Mouse (Mus musculus): ENCODE data around the gene Mfsd4b4. TPM values are rescaled to one million over a fixed set of nuclear protein-coding genes. Genes with fewer than 3 reads are reported as not detected.

Gene Mfsd4b4
- polyA plus RNA-seq, 1 experiment from 2014 or later: 4.7 TPM

DNA sequence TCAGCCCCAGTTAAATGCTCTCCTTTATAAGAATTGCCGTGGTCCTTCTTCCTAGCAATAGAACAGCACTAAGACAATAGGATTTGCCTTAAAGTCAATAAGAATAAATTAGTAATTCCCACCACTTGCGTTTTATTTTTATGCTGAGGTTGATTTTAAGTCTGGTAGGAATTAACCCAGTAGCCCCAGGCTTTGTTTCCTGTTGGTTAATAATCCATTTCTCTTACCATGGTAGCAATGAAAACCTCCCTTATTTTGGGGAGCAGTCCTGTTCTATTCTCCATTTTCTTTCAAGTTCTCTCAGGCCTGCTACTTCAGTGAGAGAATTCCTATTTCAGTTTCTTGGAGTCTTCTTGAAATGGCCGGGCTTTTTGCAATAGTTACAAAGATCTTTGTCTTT is 5.2 kb upstream of the Mfsd4b4 start:
- H3K27ac ChIP-seq (ENCODE audit: low read depth, low read length): no peak overlapping the region
- no peaks in the 10 kb centered on the region for H3K27me3 ChIP-seq (ENCODE audit: control insufficient read depth, insufficient read depth, low read length)
- H3K4me2 ChIP-seq (ENCODE audit: low read depth): no peak overlapping the region
- no peaks in the 10 kb centered on the region for H3K9me3 ChIP-seq (ENCODE audit: control insufficient read depth, low read length)
- ATAC-seq (ENCODE audit: insufficient read depth, low FRiP score, low TSS enrichment) (no peak), DNase-seq (ENCODE audit: low spot score) (no peak)
- no peaks in the 10 kb centered on the region for H3K4me1 ChIP-seq (ENCODE audit: control insufficient read depth, insufficient read depth, low read length)
- H3K9ac ChIP-seq (ENCODE audit: low read length): no peak overlapping the region
- H3K36me3 ChIP-seq (ENCODE audit: control insufficient read depth, insufficient read depth, low read length): no peaks in the 10 kb centered on the region
- WGBS: 81% methylated on average over 3 of the region's 3 CpGs
- no peak overlapping the region for H3K4me3 ChIP-seq (ENCODE audit: low read depth, low read length)

DNA sequence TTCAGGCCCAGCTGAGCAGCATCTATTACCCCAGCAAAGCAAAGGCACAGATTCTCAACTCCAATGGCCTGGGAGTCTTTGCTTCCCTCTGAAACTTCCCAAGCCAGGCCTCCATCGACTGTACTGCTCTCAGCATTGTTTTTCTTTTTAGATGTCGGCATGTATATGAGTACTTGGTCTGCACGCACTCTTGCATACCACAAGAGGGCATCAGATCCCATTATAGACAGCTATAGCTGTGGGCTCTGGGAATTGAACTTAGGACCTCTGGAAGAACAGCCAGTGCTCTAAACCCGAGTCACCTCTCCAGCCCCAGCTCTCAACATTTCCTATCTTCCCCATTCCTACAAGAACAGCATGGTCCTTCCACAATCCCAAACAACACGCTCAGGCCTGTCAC is 2.5 kb downstream of the Mfsd4b4 start:
- Histone ChIP-seq H3K4me1 (ENCODE audit: control insufficient read depth, insufficient read depth, low read length) (peaks cover 6% of the 10 kb centered on the region; the same call in 1 of the 2 replicates), H3K4me3 (ENCODE audit: low read depth, low read length) (no peak overlapping the region), H3K9me3 (ENCODE audit: control insufficient read depth, low read length) (no peaks in the 10 kb centered on the region), H3K27me3 (ENCODE audit: control insufficient read depth, insufficient read depth, low read length) (no peaks in the 10 kb centered on the region), H3K27ac (ENCODE audit: low read depth, low read length) (no peak overlapping the region), H3K9ac (ENCODE audit: low read length) (no peak overlapping the region), H3K4me2 (ENCODE audit: low read depth) (no peak overlapping the region), H3K36me3 (ENCODE audit: control insufficient read depth, insufficient read depth, low read length) (no peaks in the 10 kb centered on the region)
- WGBS: 87% methylated on average over 5 of the region's 5 CpGs
- no peak for DNase-seq (ENCODE audit: low spot score)
- ATAC-seq (ENCODE audit: insufficient read depth, low FRiP score, low TSS enrichment): no peak

DNA sequence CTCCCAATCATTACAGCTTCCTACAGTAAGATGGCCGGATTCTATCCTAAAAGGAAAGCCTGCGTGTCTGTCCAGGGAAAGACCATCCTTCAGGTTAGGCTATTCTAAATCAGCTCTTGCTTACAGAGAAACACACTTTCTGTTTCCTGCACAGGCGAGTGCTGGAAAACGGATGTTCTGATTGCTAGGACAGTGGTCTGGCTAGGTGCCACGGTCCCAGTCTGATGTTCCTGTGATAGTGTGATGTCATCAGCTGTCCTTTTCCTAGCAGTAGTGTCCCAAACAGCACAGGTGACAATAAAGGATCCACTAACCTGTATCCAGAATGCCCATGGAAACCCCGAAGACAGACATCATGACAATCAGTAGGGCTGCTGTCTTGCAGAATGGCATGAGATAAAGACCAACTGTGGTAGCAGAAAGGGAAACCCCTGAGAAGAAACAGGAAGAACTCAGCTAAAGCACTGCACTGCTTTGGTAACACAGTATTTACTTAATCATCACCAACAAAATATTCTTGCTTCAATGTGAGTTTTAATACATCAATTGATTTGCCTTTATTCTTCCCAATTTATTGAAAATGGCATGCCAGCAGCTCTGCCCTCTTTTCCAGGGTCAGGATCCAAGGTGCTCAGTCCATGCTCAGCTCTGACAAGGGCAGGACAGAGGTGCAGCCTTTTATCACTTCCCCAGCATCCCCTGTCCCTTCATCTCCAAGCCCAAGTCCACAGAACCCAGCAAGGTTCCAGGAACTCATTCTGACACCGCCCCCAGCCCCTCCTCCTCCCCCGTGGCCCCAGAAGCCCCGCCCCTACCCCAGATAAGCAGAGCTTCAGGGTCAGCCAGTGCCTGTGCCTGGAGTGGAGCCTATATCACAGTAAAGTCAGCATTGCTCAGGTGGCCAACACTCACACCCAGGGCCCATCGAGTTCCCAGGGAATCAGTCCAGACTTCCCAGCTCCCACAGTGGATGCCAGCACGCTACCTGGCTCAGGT is 5.0 kb downstream of the Mfsd4b4 start:
- no peak overlapping the region for H3K4me2 ChIP-seq (ENCODE audit: low read depth)
- peaks cover 6% of the 10 kb centered on the region; the same call in 1 of the 2 replicates for H3K4me1 ChIP-seq (ENCODE audit: control insufficient read depth, insufficient read depth, low read length)
- ATAC-seq (ENCODE audit: insufficient read depth, low FRiP score, low TSS enrichment) (no peak), DNase-seq (ENCODE audit: low spot score) (no peak)
- no peak overlapping the region for H3K9ac ChIP-seq (ENCODE audit: low read length)
- no peaks in the 10 kb centered on the region for H3K9me3 ChIP-seq (ENCODE audit: control insufficient read depth, low read length)
- WGBS: 74% methylated on average over 11 of the region's 11 CpGs
- no peak overlapping the region for H3K27ac ChIP-seq (ENCODE audit: low read depth, low read length)
- H3K4me3 ChIP-seq (ENCODE audit: low read depth, low read length): no peak overlapping the region
- H3K36me3 ChIP-seq (ENCODE audit: control insufficient read depth, insufficient read depth, low read length): no peaks in the 10 kb centered on the region
- H3K27me3 ChIP-seq (ENCODE audit: control insufficient read depth, insufficient read depth, low read length): no peaks in the 10 kb centered on the region

DNA sequence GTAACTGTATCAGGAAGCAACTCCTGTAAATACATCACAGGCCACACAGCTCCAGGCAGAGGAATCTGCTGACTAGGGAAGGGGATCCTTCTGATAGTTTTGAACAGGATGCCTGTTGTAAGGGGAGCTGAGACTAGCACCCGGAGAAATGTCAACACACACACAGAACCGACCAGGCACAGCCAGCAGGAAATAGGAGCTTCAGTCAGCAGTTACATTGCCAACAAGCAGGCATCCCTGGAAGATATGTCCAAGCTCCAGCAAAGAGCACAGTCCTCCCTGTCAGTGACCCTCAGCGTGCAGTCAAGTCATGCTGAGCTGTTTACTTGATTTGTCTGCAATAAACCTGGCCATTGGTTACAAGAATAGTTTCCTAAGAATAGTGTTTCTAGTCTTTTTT is 10.4 kb downstream of the Mfsd4b4 start:
- Histone ChIP-seq H3K27ac (ENCODE audit: low read depth, low read length) (no peak overlapping the region), H3K9me3 (ENCODE audit: control insufficient read depth, low read length) (no peaks in the 10 kb centered on the region), H3K4me3 (ENCODE audit: low read depth, low read length) (no peak overlapping the region), H3K27me3 (ENCODE audit: control insufficient read depth, insufficient read depth, low read length) (no peaks in the 10 kb centered on the region), H3K36me3 (ENCODE audit: control insufficient read depth, insufficient read depth, low read length) (no peaks in the 10 kb centered on the region), H3K9ac (ENCODE audit: low read length) (no peak overlapping the region), H3K4me2 (ENCODE audit: low read depth) (no peak overlapping the region), H3K4me1 (ENCODE audit: control insufficient read depth, insufficient read depth, low read length) (no peaks in the 10 kb centered on the region)
- ATAC-seq (ENCODE audit: insufficient read depth, low FRiP score, low TSS enrichment): no peak
- no peak for DNase-seq (ENCODE audit: low spot score)
- WGBS: 72% methylated on average over 3 of the region's 3 CpGs

DNA sequence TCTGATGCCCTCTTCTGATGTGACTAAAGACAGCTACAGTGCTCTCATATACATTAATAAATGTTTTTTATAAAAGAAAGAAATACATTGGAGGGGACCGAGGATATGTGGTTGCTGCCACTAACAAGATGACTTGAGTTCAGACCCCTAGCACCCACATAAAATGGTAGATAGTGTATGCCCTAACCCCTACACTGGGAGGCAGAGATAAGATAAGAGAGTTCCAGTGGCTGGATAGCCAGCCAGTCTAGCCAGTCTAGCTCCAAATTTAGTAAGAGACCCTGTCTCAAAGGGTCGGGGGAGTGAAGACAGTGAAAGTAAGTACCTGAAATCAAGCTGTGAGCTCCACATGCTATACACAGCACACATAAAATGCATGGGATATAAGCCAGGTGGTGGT is 33.5 kb downstream of the Mfsd4b4 start:
- Histone ChIP-seq H3K4me1 (ENCODE audit: control insufficient read depth, insufficient read depth, low read length) (no peaks in the 10 kb centered on the region), H3K9ac (ENCODE audit: low read length) (no peak overlapping the region), H3K36me3 (ENCODE audit: control insufficient read depth, insufficient read depth, low read length) (peaks cover 5% of the 10 kb centered on the region), H3K4me3 (ENCODE audit: low read depth, low read length) (no peak overlapping the region), H3K4me2 (ENCODE audit: low read depth) (no peak overlapping the region), H3K9me3 (ENCODE audit: control insufficient read depth, low read length) (no peaks in the 10 kb centered on the region), H3K27me3 (ENCODE audit: control insufficient read depth, insufficient read depth, low read length) (no peaks in the 10 kb centered on the region), H3K27ac (ENCODE audit: low read depth, low read length) (no peak overlapping the region)
- 96% methylated on average over 2 of the region's 2 CpGs for WGBS
- ATAC-seq (ENCODE audit: insufficient read depth, low FRiP score, low TSS enrichment) (no peak), DNase-seq (ENCODE audit: low spot score) (no peak)

DNA sequence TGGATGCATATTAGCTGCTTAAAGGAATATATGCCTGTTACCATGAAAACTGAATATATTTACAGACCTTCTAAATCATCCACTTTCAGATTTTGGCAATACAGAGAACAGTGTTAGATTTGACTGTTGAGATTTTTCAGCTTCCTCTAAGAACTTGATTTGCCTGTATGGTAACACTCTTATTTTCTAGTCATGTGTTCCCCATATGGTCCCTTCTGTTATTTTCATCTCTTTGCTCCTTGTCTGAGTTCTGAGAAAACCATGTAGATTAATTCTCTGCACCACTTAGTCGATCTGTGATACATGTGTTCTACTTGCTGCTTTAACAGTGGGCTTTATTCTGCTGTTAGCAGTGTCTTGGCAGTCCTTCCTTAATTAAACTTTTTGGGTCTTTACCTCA is 56.4 kb downstream of the Mfsd4b4 start:
- no peak overlapping the region for H3K4me2 ChIP-seq (ENCODE audit: low read depth)
- H3K4me3 ChIP-seq (ENCODE audit: low read depth, low read length): no peak overlapping the region
- H3K36me3 ChIP-seq (ENCODE audit: control insufficient read depth, insufficient read depth, low read length): peaks cover 8% of the 10 kb centered on the region
- no peak overlapping the region for H3K27ac ChIP-seq (ENCODE audit: low read depth, low read length)
- no peaks in the 10 kb centered on the region for H3K4me1 ChIP-seq (ENCODE audit: control insufficient read depth, insufficient read depth, low read length)
- WGBS: 91% methylated on average over 1 of the region's 1 CpGs
- H3K9ac ChIP-seq (ENCODE audit: low read length): no peak overlapping the region
- ATAC-seq (ENCODE audit: insufficient read depth, low FRiP score, low TSS enrichment) (no peak), DNase-seq (ENCODE audit: low spot score) (no peak)
- no peaks in the 10 kb centered on the region for H3K27me3 ChIP-seq (ENCODE audit: control insufficient read depth, insufficient read depth, low read length)
- no peaks in the 10 kb centered on the region for H3K9me3 ChIP-seq (ENCODE audit: control insufficient read depth, low read length)

Other genes starting within 250 kb of the Mfsd4b4 start
- 24.4 and 27.4 TPM in 2 replicates for gene Rev3l, start 167.1 kb downstream of the Mfsd4b4 start, polyA plus RNA-seq (2014; fragmentation: Nextera tagmentation; extraction: Ambion mirVana)
- not detected in 2 replicates for gene Mfsd4b2, start 27.7 kb upstream of the Mfsd4b4 start, polyA plus RNA-seq (2014; fragmentation: Nextera tagmentation; extraction: Ambion mirVana)
- gene Mfsd4b3, start 60.9 kb upstream of the Mfsd4b4 start, polyA plus RNA-seq (2014; fragmentation: Nextera tagmentation; extraction: Ambion mirVana): not detected in 2 replicates
- 0.08 and 0.22 TPM in 2 replicates for gene Mfsd4b5, start 87.4 kb upstream of the Mfsd4b4 start, polyA plus RNA-seq (2014; fragmentation: Nextera tagmentation; extraction: Ambion mirVana)
- not detected in 2 replicates for gene Mfsd4b1, start 126.0 kb upstream of the Mfsd4b4 start, polyA plus RNA-seq (2014; fragmentation: Nextera tagmentation; extraction: Ambion mirVana)
- 3.8 and 4.4 TPM in 2 replicates for gene Slc16a10, start 243.0 kb upstream of the Mfsd4b4 start, polyA plus RNA-seq (2014; fragmentation: Nextera tagmentation; extraction: Ambion mirVana)

Measured in neural tube, embryonic 11.5 days (tissue).